Mouse (Mus musculus) lung, adult 2 months (tissue): ENCODE measurements around the gene Hepacam2. TPM values are rescaled to one million over a fixed set of nuclear protein-coding genes. Genes with fewer than 3 reads are reported as not detected.
"Not testable (repeated sequence)": the region's sequence is repeated elsewhere in the genome, so short reads cannot be mapped to it uniquely, and the experiment has no call there.

Experiments used
- DNase-seq: peaks from one replicate; pipeline ENCODE4 v3.0.0; 2022
- H3K4me1 ChIP-seq: fragments of 200-500 bp; 2 replicates; pipeline ENCODE4 v1.6.1; 2011; ENCODE audit warnings: low read length; ENCODE audit not compliant: control insufficient read depth, insufficient read depth
- H3K4me3 ChIP-seq: fragments of 200-500 bp; replicated peaks from 2 replicates; pipeline ENCODE3; 2011; ENCODE audit warnings: low read depth, mild to moderate bottlenecking, control low read depth, low read length; ENCODE audit errors: extremely low read depth
- CTCF ChIP-seq: fragments of 200-500 bp; IDR thresholded peaks from 2 replicates; pipeline ENCODE4 v1.5.1; 2011; ENCODE audit warnings: mild to moderate bottlenecking, low read length, control low read depth; ENCODE audit not compliant: insufficient read depth
- POLR2A ChIP-seq: fragments of 200-500 bp; IDR thresholded peaks from 2 replicates; pipeline ENCODE4 v1.6.1; 2011; ENCODE audit warnings: low read depth, mild to moderate bottlenecking, control low read depth, low read length, borderline replicate concordance; ENCODE audit errors: extremely low read depth
- WGBS: fragments of 180-500 bp; shearing (Covaris S2); methylation state at CpG from one replicate; pipeline ENCODE4 v1.1.7; 2018; 5-methylcytosine and 5-hydroxymethylcytosine counted together
- polyA plus RNA-seq: library from polyadenylated mRNA; depleted of rRNA; stranded (reverse); fragments of >200 nt; gene quantifications from 2 replicates; pipeline ENCODE4 v1.2.3, GENCODE M21; 2012; rRNA removed

The Hepacam2 gene
- 4.0 and 5.8 TPM in 2 replicates for polyA plus RNA-seq

- peak; percentile 83 for DNase-seq
- TF ChIP-seq POLR2A (peak; percentile 54; the same call in 1 of the 2 replicates), CTCF (no peak)
- no peaks in the 10 kb centered on the region for H3K4me1 ChIP-seq
- 1% methylated on average over 28 of the region's 28 CpGs for WGBS
- H3K4me3 ChIP-seq, result peak within 1 kb of the TSS; percentile 79
Measured at GRCm38 (mm10) chr6:3498162-3498848, at the start of gene Hepacam2, which contains the start of gene Vps50. TSS of gene Hepacam2 (minus strand) at chr6:3498298. TSS of gene Vps50 (plus strand) at chr6:3498382.

DNA sequence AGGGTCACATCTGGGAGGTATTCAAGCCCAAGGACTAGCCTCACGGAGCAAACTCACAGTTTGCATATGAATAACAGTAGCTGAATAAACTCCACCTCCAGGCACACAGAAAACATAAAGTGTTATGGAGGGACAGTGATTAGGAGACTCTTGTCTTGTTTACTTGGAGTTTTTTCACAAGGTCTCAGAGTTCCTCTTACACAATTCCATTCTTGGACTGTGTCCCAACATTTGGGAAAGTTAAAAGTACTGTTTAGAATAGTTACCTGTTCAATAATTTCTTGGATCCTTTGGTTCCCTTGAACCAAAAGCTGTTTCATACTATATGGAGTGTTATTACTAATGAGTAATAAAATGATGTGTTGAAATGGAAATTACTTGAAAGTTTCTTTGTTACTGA, 46.9 kb upstream of the Hepacam2 start:
- 67% methylated on average over 1 of the region's 1 CpGs for WGBS
- DNase-seq, result no peak
- TF ChIP-seq CTCF (no peak), POLR2A (no peak)
- H3K4me3 ChIP-seq, result no peak overlapping the region
- H3K4me1 ChIP-seq, result no peaks in the 10 kb centered on the region

DNA sequence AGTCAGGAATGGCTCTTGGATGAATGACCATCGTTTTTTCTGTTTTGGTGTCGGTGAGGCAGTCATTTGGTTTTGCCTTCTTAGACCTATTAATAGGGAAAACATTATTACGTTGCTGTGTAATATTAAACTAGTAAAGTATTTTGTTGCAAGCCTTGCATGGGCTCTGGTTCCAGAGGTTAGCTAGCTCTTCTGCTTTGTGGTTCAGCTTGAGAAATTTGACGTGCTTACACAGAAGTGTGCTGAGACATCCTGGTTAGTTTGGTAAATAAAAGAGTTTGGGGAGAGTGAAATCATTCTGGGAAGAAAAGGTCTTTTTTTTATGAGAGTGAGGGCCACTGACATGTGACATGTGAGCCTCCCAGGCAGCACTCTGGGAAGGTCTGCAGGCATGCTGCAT, 45.8 kb upstream of the Hepacam2 start:
- TF ChIP-seq POLR2A (no peak), CTCF (no peak)
- 89% methylated on average over 4 of the region's 4 CpGs for WGBS
- Histone ChIP-seq H3K4me1 (peaks cover 2% of the 10 kb centered on the region; the same call in 1 of the 2 replicates), H3K4me3 (no peak overlapping the region)
- DNase-seq, result no peak

DNA sequence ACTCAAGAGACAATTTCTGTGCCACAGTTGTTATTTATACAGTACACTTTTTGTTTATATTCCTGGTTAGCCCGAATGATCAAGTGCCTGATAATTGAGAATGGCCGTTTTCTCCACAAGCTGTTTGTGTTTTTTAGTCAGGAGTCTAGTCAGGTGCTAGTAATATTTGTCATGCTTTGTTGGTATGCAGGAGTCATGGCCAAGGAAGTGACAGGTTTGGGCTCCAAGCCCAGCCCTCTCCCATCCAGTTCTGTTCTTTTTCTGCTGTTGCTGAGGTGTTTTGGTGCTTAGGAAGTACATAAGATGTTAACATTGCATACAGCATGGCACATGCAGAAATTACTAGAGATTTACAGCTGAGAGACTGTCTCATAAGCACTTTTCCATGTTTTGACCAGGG, 41.4 kb upstream of the Hepacam2 start:
- no peak for DNase-seq
- WGBS, result 32% methylated on average over 2 of the region's 2 CpGs
- TF ChIP-seq CTCF (no peak), POLR2A (no peak)
- Histone ChIP-seq H3K4me1 (peaks cover 2% of the 10 kb centered on the region; the same call in 1 of the 2 replicates), H3K4me3 (no peak overlapping the region)

- Histone ChIP-seq H3K4me3 (no peak overlapping the region), H3K4me1 (peaks cover 2% of the 10 kb centered on the region; the same call in 1 of the 2 replicates)
- no peak for TF ChIP-seq CTCF
- no peak for TF ChIP-seq POLR2A
- no peak for DNase-seq
- WGBS, result 71% methylated on average over 1 of the region's 1 CpGs
Measured at GRCm38 (mm10) chr6:3536048-3536447, 38.0 kb upstream of the Hepacam2 start.

GRCm38 (mm10) chr6:3531445-3531844, 33.3 kb upstream of the Hepacam2 start:
- 74% methylated on average over 5 of the region's 5 CpGs for WGBS
- TF ChIP-seq POLR2A (no peak), CTCF (no peak)
- Histone ChIP-seq H3K4me3 (no peak overlapping the region), H3K4me1 (no peaks in the 10 kb centered on the region)
- no peak for DNase-seq

DNA sequence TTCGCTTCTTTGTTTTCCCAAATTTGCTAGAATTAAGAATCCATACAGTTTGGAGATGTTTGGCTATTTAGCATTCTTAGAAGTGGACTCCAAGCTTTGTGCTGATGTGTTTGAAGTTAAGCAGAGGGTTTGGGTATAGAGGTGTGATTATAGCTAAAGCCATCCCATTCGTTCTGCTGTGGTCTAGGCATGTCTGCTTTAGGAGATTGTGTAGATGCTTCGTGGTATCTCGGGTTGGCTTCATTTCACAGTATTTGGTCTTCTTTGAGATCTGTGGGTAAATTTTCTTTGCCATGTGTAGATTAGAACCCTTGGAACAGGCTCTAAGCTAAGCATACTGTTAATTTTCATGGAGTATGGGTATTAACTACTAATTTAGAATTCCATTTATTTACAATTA, 30.1 kb upstream of the Hepacam2 start:
- Histone ChIP-seq H3K4me1 (no peaks in the 10 kb centered on the region), H3K4me3 (no peak overlapping the region)
- 92% methylated on average over 4 of the region's 4 CpGs for WGBS
- no peak for TF ChIP-seq POLR2A
- TF ChIP-seq CTCF, result no peak
- no peak for DNase-seq

- H3K4me1 ChIP-seq, result no peaks in the 10 kb centered on the region
- TF ChIP-seq CTCF (no peak), POLR2A (no peak)
- no peak overlapping the region for H3K4me3 ChIP-seq
- WGBS, result 40% methylated on average over 3 of the region's 3 CpGs
- DNase-seq, result no peak
Measured at GRCm38 (mm10) chr6:3512611-3513010, 14.5 kb upstream of the Hepacam2 start.

DNA sequence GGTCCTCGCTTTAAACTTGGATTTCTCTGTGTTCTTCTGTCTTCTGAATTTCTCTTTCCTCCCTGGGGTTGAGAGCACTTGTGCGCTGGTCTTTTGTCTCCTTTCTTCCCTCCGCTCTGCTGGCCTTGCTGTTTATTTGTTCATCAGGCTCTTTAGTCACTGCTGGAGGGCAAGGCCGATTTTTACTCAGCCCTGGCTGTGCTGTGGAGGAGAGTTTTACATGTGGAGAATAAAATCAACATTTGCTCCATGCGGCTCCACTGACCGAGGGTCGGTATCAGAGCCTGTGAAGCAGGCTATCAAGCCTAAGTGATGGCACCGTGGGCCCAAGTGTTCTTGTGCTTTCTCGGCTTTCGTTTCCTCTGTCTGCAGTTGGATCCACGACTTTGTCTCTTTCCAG, 13.5 kb upstream of the Hepacam2 start:
- TF ChIP-seq POLR2A (no peak), CTCF (no peak)
- 48% methylated on average over 11 of the region's 11 CpGs for WGBS
- DNase-seq, result no peak

GRCm38 (mm10) chr6:3511116-3511515, 13.0 kb upstream of the Hepacam2 start:
- no peak overlapping the region for H3K4me3 ChIP-seq
- WGBS, result 73% methylated on average over 10 of the region's 10 CpGs
- DNase-seq, result no peak
- no peaks in the 10 kb centered on the region for H3K4me1 ChIP-seq
- TF ChIP-seq POLR2A, result no peak
- no peak for TF ChIP-seq CTCF

More for the DNA sequence above, 13.5 kb upstream of the Hepacam2 start:
- no peaks in the 10 kb centered on the region for H3K4me1 ChIP-seq
- H3K4me3 ChIP-seq, result no peak overlapping the region

DNA sequence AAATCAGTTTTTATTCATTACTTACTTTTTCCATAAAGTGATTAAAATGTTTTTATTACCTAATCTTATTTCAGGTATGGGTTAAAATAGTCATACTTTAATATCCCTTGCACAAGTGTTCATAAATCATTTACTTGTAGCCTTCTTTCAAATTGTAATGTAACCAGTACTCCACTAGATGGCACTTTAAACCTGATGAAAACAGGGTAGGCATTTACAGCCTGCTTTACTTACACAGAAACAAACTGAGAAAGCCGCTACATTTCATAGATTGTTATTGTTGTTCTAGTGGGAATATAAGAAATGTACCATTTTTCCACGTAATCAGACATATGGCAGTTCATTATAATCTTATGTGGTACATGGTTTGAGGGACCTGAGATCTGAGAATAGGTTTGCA, 11.7 kb upstream of the Hepacam2 start:
- H3K4me3 ChIP-seq, result no peak overlapping the region
- no peak for DNase-seq
- TF ChIP-seq POLR2A, result no peak
- TF ChIP-seq CTCF, result peak; percentile 35; the same call in 1 of the 2 replicates
- 7% methylated on average over 2 of the region's 2 CpGs for WGBS
- H3K4me1 ChIP-seq, result no peaks in the 10 kb centered on the region

- DNase-seq, H3K4me3 ChIP-seq, H3K4me1 ChIP-seq: not testable (repeated sequence)
- 89% methylated on average over 2 of the region's 2 CpGs for WGBS
Measured at GRCm38 (mm10) chr6:3508151-3508550, 10.1 kb upstream of the Hepacam2 start.
